Mouse (Mus musculus): Measurements from ENCODE around the gene Hoxd8. TPM values are rescaled to one million over a fixed set of nuclear protein-coding genes. Genes with fewer than 3 reads are reported as not detected.

Hoxd8 gene
- polyA plus RNA-seq, 1 experiment from 2014 or later, result 0.14 TPM

GRCm38 (mm10) chr2:74697567-74698121, 6.8 kb upstream of the Hoxd8 start, which contains the start of gene Hoxd9:
Gene Hoxd9, plus strand, starts transcription at chr2:74697727.
- no peak within 1 kb of the TSS for H3K9ac ChIP-seq
- no peaks in the 10 kb centered on the region for H3K9me3 ChIP-seq (replicated peaks)
- under 1% methylated on average over 43 of the region's 43 CpGs for WGBS
- H3K4me3 ChIP-seq, result peak within 1 kb of the TSS; percentile 24
- H3K27me3 ChIP-seq, result peaks cover 97% of the 10 kb centered on the region
- H3K4me1 ChIP-seq, result peaks cover 10% of the 10 kb centered on the region
- H3K36me3 ChIP-seq, result no peaks in the 10 kb centered on the region
- no peak within 1 kb of the TSS for H3K27ac ChIP-seq
- peak within 1 kb of the TSS; percentile 48 for H3K4me2 ChIP-seq (replicated peaks)
- peak; percentile 80 for ATAC-seq (ENCODE audit: low FRiP score)

DNA sequence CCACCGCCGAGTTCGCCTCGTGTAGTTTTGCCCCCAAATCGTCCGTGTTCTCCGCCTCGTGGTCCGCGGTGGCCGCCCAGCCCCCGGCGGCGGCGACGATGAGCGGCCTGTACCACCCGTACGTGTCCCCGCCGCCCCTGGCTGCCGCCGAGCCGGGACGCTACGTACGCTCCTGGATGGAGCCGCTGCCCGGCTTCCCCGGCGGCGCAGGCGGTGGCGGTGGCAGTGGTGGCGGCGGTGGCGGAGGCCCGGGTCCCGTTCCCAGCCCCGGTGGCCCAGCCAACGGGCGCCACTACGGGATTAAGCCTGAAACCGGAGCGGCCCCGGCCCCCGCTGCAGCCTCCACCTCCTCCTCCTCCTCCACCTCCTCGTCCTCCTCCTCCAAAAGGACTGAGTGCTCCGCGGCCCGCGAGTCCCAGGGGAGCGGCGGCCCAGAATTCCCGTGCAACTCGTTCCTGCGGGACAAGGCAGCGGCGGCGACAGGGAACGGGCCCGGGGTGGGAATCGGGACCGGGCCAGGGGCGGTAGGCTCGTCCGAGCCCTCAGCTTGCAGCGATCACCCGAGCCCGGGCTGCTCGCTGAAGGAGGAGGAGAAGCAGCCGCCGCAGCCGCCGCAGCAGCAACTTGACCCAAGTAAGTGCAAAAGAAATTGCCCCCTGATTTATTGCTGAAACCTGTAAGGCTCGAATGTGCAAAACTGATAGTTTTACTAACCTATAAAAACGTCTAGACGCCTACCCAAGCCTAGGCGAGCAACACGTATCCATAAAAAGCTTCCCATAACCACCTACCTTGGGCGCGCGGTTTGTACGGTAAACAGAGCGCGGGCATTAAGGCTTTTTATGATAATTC, 6.0 kb upstream of the Hoxd8 start:
- Histone ChIP-seq H3K36me3 (no peaks in the 10 kb centered on the region), H3K9ac (no peak overlapping the region), H3K4me3 (peak overlapping the region; percentile 24), H3K9me3 (replicated peaks) (no peaks in the 10 kb centered on the region), H3K4me2 (replicated peaks) (peak overlapping the region; percentile 48), H3K27ac (no peak overlapping the region), H3K4me1 (peaks cover 10% of the 10 kb centered on the region), H3K27me3 (peaks cover 96% of the 10 kb centered on the region)
- ATAC-seq (ENCODE audit: low FRiP score), result 0 out of 2 replicates have a peak, but pooled peaks have one; percentile 26
- under 1% methylated on average over 85 of the region's 86 CpGs for WGBS

DNA sequence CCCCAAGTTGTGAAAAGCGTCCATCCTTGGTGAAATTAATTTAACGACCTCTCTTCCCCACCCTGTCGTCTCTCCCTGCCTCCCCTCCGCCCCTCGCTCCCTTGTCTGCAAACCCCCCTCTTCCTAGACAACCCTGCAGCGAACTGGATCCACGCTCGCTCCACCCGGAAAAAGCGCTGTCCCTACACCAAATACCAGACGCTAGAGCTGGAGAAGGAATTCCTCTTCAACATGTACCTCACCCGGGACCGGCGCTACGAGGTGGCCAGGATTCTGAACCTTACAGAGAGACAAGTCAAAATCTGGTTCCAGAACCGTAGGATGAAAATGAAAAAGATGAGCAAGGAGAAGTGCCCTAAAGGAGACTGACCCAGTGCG, 5.4 kb upstream of the Hoxd8 start:
- Histone ChIP-seq H3K27ac (no peak overlapping the region), H3K9ac (no peak overlapping the region), H3K4me1 (peaks cover 10% of the 10 kb centered on the region), H3K36me3 (no peaks in the 10 kb centered on the region), H3K27me3 (peaks cover 96% of the 10 kb centered on the region), H3K4me3 (no peak overlapping the region), H3K4me2 (replicated peaks) (no peak overlapping the region), H3K9me3 (replicated peaks) (no peaks in the 10 kb centered on the region)
- WGBS, result 1% methylated on average over 17 of the region's 17 CpGs
- no peak for ATAC-seq (ENCODE audit: low FRiP score)

GRCm38 (mm10) chr2:74699664-74700545, 4.5 kb upstream of the Hoxd8 start:
- WGBS, result 1% methylated on average over 23 of the region's 23 CpGs
- peaks cover 14% of the 10 kb centered on the region for H3K4me1 ChIP-seq
- H3K9me3 ChIP-seq (replicated peaks), result no peaks in the 10 kb centered on the region
- no peak for ATAC-seq (ENCODE audit: low FRiP score)
- no peak overlapping the region for H3K27ac ChIP-seq
- no peak overlapping the region for H3K9ac ChIP-seq
- peaks cover 96% of the 10 kb centered on the region for H3K27me3 ChIP-seq
- no peak overlapping the region for H3K4me3 ChIP-seq
- H3K36me3 ChIP-seq, result no peaks in the 10 kb centered on the region
- H3K4me2 ChIP-seq (replicated peaks), result no peak overlapping the region

- no peak overlapping the region for H3K4me2 ChIP-seq (replicated peaks)
- no peaks in the 10 kb centered on the region for H3K9me3 ChIP-seq (replicated peaks)
- H3K27me3 ChIP-seq, result peaks cover 92% of the 10 kb centered on the region
- H3K36me3 ChIP-seq, result no peaks in the 10 kb centered on the region
- H3K9ac ChIP-seq, result no peak overlapping the region
- no peak for ATAC-seq (ENCODE audit: low FRiP score)
- under 1% methylated on average over 22 of the region's 22 CpGs for WGBS
- no peak overlapping the region for H3K4me3 ChIP-seq
- no peak overlapping the region for H3K27ac ChIP-seq
- peaks cover 20% of the 10 kb centered on the region for H3K4me1 ChIP-seq
Measured at GRCm38 (mm10) chr2:74700546-74701112, 3.8 kb upstream of the Hoxd8 start.

DNA sequence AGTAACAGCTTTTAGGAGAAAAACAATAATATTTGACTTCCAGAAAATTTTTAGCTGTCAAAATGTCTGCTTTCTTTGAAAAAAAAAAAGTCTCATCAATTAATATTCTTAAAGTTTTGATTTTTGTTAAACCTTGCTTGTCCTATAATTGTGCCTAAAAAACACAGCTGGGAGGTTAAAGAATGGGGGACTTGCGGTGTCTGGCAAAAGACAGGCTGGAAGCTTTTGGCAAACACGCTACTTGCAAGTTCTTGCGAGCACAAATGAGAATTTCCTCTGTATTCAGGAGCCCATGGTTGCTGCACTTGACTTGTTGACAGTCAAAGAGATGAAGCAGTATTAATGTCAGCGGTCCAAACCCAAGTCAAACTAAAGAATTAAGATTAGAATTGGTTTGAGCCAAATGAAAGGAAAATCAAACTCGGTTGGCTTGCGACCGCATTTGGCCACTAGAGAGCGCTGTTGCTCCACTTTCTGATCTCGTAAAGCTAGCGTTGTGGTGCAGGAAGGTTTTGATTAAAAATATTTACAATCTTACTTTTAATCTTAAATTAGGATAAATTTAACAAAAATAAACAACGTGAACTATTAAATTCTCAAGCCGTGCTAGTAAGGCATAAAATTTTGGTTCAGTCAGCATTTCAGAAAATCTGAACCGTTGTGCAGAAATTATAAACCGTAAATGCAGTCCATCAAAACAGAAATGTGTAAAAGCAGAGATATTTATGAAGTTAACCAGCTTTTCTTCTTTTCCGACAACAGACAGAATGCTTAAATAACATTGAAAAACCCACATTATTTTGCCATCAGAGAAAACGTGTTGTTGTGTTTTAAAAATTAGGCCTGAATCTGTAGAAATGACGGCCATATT, 2.2 kb upstream of the Hoxd8 start:
- Histone ChIP-seq H3K27me3 (peaks cover 89% of the 10 kb centered on the region), H3K4me3 (no peak overlapping the region), H3K9ac (no peak overlapping the region), H3K27ac (no peak overlapping the region), H3K4me2 (replicated peaks) (no peak overlapping the region), H3K9me3 (replicated peaks) (no peaks in the 10 kb centered on the region), H3K4me1 (peaks cover 21% of the 10 kb centered on the region), H3K36me3 (no peaks in the 10 kb centered on the region)
- ATAC-seq (ENCODE audit: low FRiP score), result no peak
- 11% methylated on average over 17 of the region's 17 CpGs for WGBS

DNA sequence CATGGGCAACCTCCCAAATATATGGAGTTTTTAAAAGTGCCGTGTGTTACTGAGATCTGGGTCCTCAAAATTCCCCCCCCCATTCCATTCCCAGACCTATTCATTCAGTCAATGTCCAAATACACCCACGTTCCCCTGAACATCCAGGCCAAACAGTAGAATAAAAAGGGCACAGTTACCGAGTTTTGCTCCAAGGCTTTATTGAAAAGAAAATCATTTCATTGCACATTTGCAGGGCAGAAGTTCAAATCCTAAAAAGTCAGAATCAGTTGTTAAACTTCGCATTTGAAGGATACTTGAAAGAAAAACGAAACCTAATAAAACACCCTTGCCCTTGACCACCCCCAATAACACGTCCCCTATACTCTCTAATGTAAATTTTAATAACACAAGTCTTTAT, 1.6 kb upstream of the Hoxd8 start:
- 14% methylated on average over 6 of the region's 6 CpGs for WGBS
- ATAC-seq (ENCODE audit: low FRiP score), result no peak
- H3K9ac ChIP-seq, result no peak overlapping the region
- H3K36me3 ChIP-seq, result no peaks in the 10 kb centered on the region
- peaks cover 89% of the 10 kb centered on the region for H3K27me3 ChIP-seq
- peaks cover 18% of the 10 kb centered on the region for H3K4me1 ChIP-seq
- no peaks in the 10 kb centered on the region for H3K9me3 ChIP-seq (replicated peaks)
- no peak overlapping the region for H3K27ac ChIP-seq
- no peak overlapping the region for H3K4me2 ChIP-seq (replicated peaks)
- no peak overlapping the region for H3K4me3 ChIP-seq

DNA sequence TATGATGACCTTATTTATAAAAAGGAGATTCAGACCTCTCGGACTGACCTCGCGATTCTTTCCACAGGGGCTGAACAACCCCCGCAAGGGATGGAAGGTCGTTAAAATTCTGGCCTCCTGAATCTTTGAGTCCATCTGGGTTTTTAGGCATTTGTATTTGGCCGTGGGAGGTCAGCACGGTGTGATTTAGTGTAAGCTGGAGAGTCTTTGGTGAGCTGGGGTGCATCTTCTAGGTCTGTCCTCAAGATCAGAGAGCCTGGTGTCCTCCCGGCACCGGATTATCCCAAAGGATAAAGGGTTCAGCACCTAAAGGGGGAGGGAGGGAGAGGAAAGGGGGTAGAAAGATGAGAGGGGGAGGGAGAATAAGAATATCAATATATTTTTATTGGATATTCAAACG, 1.1 kb upstream of the Hoxd8 start:
- Histone ChIP-seq H3K4me3 (no peak overlapping the region), H3K4me1 (peaks cover 13% of the 10 kb centered on the region), H3K9ac (no peak overlapping the region), H3K27me3 (peaks cover 89% of the 10 kb centered on the region), H3K4me2 (replicated peaks) (no peak overlapping the region), H3K36me3 (no peaks in the 10 kb centered on the region), H3K9me3 (replicated peaks) (no peaks in the 10 kb centered on the region), H3K27ac (no peak overlapping the region)
- no peak for ATAC-seq (ENCODE audit: low FRiP score)
- WGBS, result 4% methylated on average over 10 of the region's 10 CpGs

GRCm38 (mm10) chr2:74703720-74704392, 559 bp upstream of the Hoxd8 start:
- no peaks in the 10 kb centered on the region for H3K36me3 ChIP-seq
- no peak for ATAC-seq (ENCODE audit: low FRiP score)
- no peak overlapping the region for H3K4me3 ChIP-seq
- H3K9ac ChIP-seq, result no peak overlapping the region
- H3K4me2 ChIP-seq (replicated peaks), result no peak overlapping the region
- H3K27me3 ChIP-seq, result peaks cover 89% of the 10 kb centered on the region
- H3K4me1 ChIP-seq, result peaks cover 11% of the 10 kb centered on the region
- under 1% methylated on average over 26 of the region's 26 CpGs for WGBS
- no peaks in the 10 kb centered on the region for H3K9me3 ChIP-seq (replicated peaks)
- no peak overlapping the region for H3K27ac ChIP-seq

DNA sequence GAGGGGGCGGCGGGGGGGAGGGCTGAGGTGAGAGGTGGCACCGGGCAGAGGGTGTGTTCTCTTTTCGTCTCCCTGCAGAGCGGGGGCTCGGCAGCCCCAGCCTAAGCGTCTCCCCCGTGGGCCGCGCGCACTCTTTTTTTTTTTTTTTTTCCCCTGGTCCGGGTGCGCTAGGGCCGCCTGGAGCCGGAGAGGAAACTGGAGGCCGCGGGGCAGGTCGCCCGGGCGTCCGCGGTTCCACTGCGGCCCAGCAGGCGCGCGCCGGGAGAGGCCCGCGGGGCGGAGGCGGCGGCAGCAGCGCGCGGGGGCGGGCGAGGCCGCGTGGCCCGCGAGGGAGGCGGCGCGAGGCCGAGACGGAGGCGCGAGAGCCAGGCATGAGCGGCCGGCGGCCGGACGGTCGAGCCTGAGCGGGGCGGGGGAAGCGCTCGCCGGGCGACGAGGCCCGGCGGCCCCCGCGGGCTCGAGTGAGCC, 618 bp downstream of the Hoxd8 start:
- Histone ChIP-seq H3K27me3 (peaks cover 89% of the 10 kb centered on the region), H3K4me1 (peaks cover 11% of the 10 kb centered on the region), H3K36me3 (no peaks in the 10 kb centered on the region), H3K4me3 (peak overlapping the region; percentile 36), H3K9me3 (replicated peaks) (no peaks in the 10 kb centered on the region), H3K27ac (no peak overlapping the region), H3K9ac (peak overlapping the region; percentile 49; the same call in 1 of the 2 replicates), H3K4me2 (replicated peaks) (peak overlapping the region; percentile 60)
- 0 out of 2 replicates have a peak, but pooled peaks have one; percentile 24 for ATAC-seq (ENCODE audit: low FRiP score)
- WGBS, result under 1% methylated on average over 60 of the region's 66 CpGs

Data from hindbrain, embryonic 12.5 days (tissue).